8 mouse cellular contexts compared by ENCODE assay signal in genomic region chr6:50806376-50807077, GRCm38 (mm10).
DNase-seq lines count a peak whose midpoint lies in the region; ATAC-seq and TF ChIP-seq lines count a peak whose summit lies in the region.

No protein-coding gene starts in this region.

- TF ChIP-seq CTCF in heart, postnatal 0 days (IDR thresholded peaks at IDR 0.05; ENCODE audit: low read depth) = peak; percentile 42

- H3K9me3 ChIP-seq in heart, postnatal 0 days (replicated peaks; ENCODE audit: control insufficient read depth, low read length) = no peaks in the 10 kb centered on the region
- no peaks in the 10 kb centered on the region for H3K9me3 ChIP-seq in stomach, embryonic 14.5 days (ENCODE audit: control insufficient read depth, low read depth, low read length)

- intact Hi-C loops in heart, postnatal 25 days (cut with DNase I) = loop anchor here (1.0 to 2.0 kb wide), 2 partner anchors 127 to 362 kb away; no protein-coding TSS in a partner anchor

- ATAC-seq in heart, postnatal 0 days (ENCODE audit: insufficient read depth, low read depth) = peak; percentile 33; the same call in 1 of the 2 replicates
- ATAC-seq in megakaryocyte-erythroid progenitor cell, adult 5-6 weeks (replicated peaks; ENCODE audit: low FRiP score, low TSS enrichment, poor library complexity, severe bottlenecking) = peak; percentile 54
- ATAC-seq in stomach, embryonic 14.5 days (ENCODE audit: insufficient number of reproducible peaks, insufficient read depth, low FRiP score, low read depth) = peak; percentile 57; the same call in 1 of the 2 replicates

- no peaks in the 10 kb centered on the region for H3K27me3 ChIP-seq in heart, postnatal 0 days (ENCODE audit: control insufficient read depth, insufficient read depth, low read length)
- no peaks in the 10 kb centered on the region for H3K27me3 ChIP-seq in stomach, embryonic 14.5 days (ENCODE audit: control insufficient read depth, insufficient read depth, low read length)

- no peaks in the 10 kb centered on the region for H3K36me3 ChIP-seq in heart, postnatal 0 days (replicated peaks; ENCODE audit: control insufficient read depth, insufficient read depth, low read length)
- H3K36me3 ChIP-seq in stomach, embryonic 14.5 days (ENCODE audit: control insufficient read depth, insufficient read depth, low read length) = no peaks in the 10 kb centered on the region

- H3K4me2 ChIP-seq in heart, postnatal 0 days (ENCODE audit: low read depth, low read length) = no peak overlapping the region
- H3K4me2 ChIP-seq in stomach, embryonic 14.5 days (replicated peaks; ENCODE audit: low read depth, low read length) = no peak overlapping the region; the same call in 1 of the 2 replicates

- TF ChIP-seq EP300 in heart, postnatal 0 days (IDR thresholded peaks at IDR 0.05; ENCODE audit: low read depth) = no peak

- 16% methylated on average over 7 of the region's 7 CpGs for WGBS in heart, postnatal 0 days
- WGBS in stomach, embryonic 14.5 days = 19% methylated on average over 7 of the region's 7 CpGs

- H3K4me3 ChIP-seq in heart, postnatal 0 days (ENCODE audit: low read depth, low read length) = no peak overlapping the region
- H3K4me3 ChIP-seq in stomach, embryonic 14.5 days (ENCODE audit: low read depth, low read length) = no peak overlapping the region

- peak; percentile 90 for DNase-seq in heart, adult 11 months
- DNase-seq in heart, postnatal 25 days (ENCODE audit: low spot score) = no peak
- peak; percentile 88 for DNase-seq in NIH3T3 (ENCODE audit: low read depth)
- DNase-seq in embryo, embryonic 11 days = peak; percentile 71
- peak; percentile 38 for DNase-seq in heart, postnatal 0 days (ENCODE audit: low spot score)
- DNase-seq in layer of hippocampus, postnatal 10 days (ENCODE audit: low spot score in 2 of 2) = peak; percentile 69 to 78

- no peak overlapping the region for H3K27ac ChIP-seq in heart, postnatal 0 days (ENCODE audit: low read depth)
- H3K27ac ChIP-seq in stomach, embryonic 14.5 days (ENCODE audit: low read length) = peak overlapping the region; percentile 92

- H3K4me1 ChIP-seq in heart, postnatal 0 days (ENCODE audit: control insufficient read depth, insufficient read depth) = no peaks in the 10 kb centered on the region
- peaks cover 18% of the 10 kb centered on the region for H3K4me1 ChIP-seq in stomach, embryonic 14.5 days (ENCODE audit: control insufficient read depth, insufficient read depth, low read length)

- no peak overlapping the region for H3K9ac ChIP-seq in heart, postnatal 0 days (replicated peaks; ENCODE audit: low read depth, low read length)
- H3K9ac ChIP-seq in stomach, embryonic 14.5 days (replicated peaks; ENCODE audit: low read depth, low read length) = no peak overlapping the region
